Mouse (Mus musculus): Measurements from ENCODE around the gene Ttyh1. TPM values are rescaled to one million over a fixed set of nuclear protein-coding genes. Genes with fewer than 3 reads are reported as not detected.

Ttyh1 gene
- total and polyA plus RNA-seq, 2 experiments from 2014 or later = 186 to 742 TPM

- peaks cover 20% of the 10 kb centered on the region for H3K36me3 ChIP-seq (ENCODE audit: insufficient read depth, low read length)
- H3K9ac ChIP-seq (replicated peaks; ENCODE audit: low read length, poor library complexity, severe bottlenecking) = peak overlapping the region; percentile 47; the same call in 1 of the 2 replicates
- no peaks in the 10 kb centered on the region for H3K27me3 ChIP-seq (ENCODE audit: insufficient read depth, low read length)
- TF ChIP-seq CTCF (IDR thresholded peaks at IDR 0.05) = peak; percentile 73
- 2% methylated on average over 10 of the region's 10 CpGs for WGBS
- DNase-seq (ENCODE audit: low spot score) (peak; percentile 98), ATAC-seq (ENCODE audit: low FRiP score) (peak; percentile 90)
- peak overlapping the region; percentile 83 for H3K27ac ChIP-seq (ENCODE audit: low read depth, low read length)
- peaks cover 14% of the 10 kb centered on the region for H3K4me1 ChIP-seq (ENCODE audit: insufficient read depth, low read length)
- H3K4me3 ChIP-seq (ENCODE audit: low read depth, low read length) = peak overlapping the region; percentile 15
- H3K9me3 ChIP-seq (ENCODE audit: low read length) = no peaks in the 10 kb centered on the region
- H3K4me2 ChIP-seq (ENCODE audit: low read depth, low read length, poor library complexity, severe bottlenecking) = peak overlapping the region; percentile 45
Observed at GRCm38 (mm10) chr7:4124315-4124759, 5.1 kb downstream of the Ttyh1 start.

- DNase-seq (ENCODE audit: low spot score) (no peak), ATAC-seq (ENCODE audit: low FRiP score) (0 out of 2 replicates have a peak, but pooled peaks have one; percentile 0)
- H3K4me1 ChIP-seq (ENCODE audit: insufficient read depth, low read length) = peaks cover 14% of the 10 kb centered on the region
- peak overlapping the region; percentile 83 for H3K27ac ChIP-seq (ENCODE audit: low read depth, low read length)
- H3K9ac ChIP-seq (replicated peaks; ENCODE audit: low read length, poor library complexity, severe bottlenecking) = 0 out of 2 replicates have a peak overlapping the region, but pooled peaks have one; percentile 29
- no peaks in the 10 kb centered on the region for H3K27me3 ChIP-seq (ENCODE audit: insufficient read depth, low read length)
- H3K4me3 ChIP-seq (ENCODE audit: low read depth, low read length) = peak overlapping the region; percentile 15
- WGBS = 5% methylated on average over 5 of the region's 5 CpGs
- peak overlapping the region; percentile 45 for H3K4me2 ChIP-seq (ENCODE audit: low read depth, low read length, poor library complexity, severe bottlenecking)
- H3K9me3 ChIP-seq (ENCODE audit: low read length) = no peaks in the 10 kb centered on the region
- peaks cover 25% of the 10 kb centered on the region for H3K36me3 ChIP-seq (ENCODE audit: insufficient read depth, low read length)
- no peak for TF ChIP-seq CTCF (IDR thresholded peaks at IDR 0.05)
Observed at GRCm38 (mm10) chr7:4124856-4125255, 5.6 kb downstream of the Ttyh1 start.

- no peak for DNase-seq (ENCODE audit: low spot score)
- no peak for ATAC-seq (ENCODE audit: low FRiP score)
- H3K9me3 ChIP-seq (ENCODE audit: low read length) = no peaks in the 10 kb centered on the region
- no peaks in the 10 kb centered on the region for H3K27me3 ChIP-seq (ENCODE audit: insufficient read depth, low read length)
- peaks cover 14% of the 10 kb centered on the region for H3K4me1 ChIP-seq (ENCODE audit: insufficient read depth, low read length)
- peak overlapping the region; percentile 83 for H3K27ac ChIP-seq (ENCODE audit: low read depth, low read length)
- TF ChIP-seq CTCF (IDR thresholded peaks at IDR 0.05) = peak; percentile 37
- 28% methylated on average over 9 of the region's 9 CpGs for WGBS
- peaks cover 25% of the 10 kb centered on the region for H3K36me3 ChIP-seq (ENCODE audit: insufficient read depth, low read length)
- H3K9ac ChIP-seq (replicated peaks; ENCODE audit: low read length, poor library complexity, severe bottlenecking) = 0 out of 2 replicates have a peak overlapping the region, but pooled peaks have one; percentile 29
- H3K4me3 ChIP-seq (ENCODE audit: low read depth, low read length) = no peak overlapping the region
- H3K4me2 ChIP-seq (ENCODE audit: low read depth, low read length, poor library complexity, severe bottlenecking) = no peak overlapping the region
Observed at GRCm38 (mm10) chr7:4125306-4125705, 6.1 kb downstream of the Ttyh1 start.

GRCm38 (mm10) chr7:4126992-4127785, 8.0 kb downstream of the Ttyh1 start:
- H3K4me3 ChIP-seq (ENCODE audit: low read depth, low read length) = no peak overlapping the region
- ATAC-seq (ENCODE audit: low FRiP score) = no peak
- no peak for DNase-seq (ENCODE audit: low spot score)
- H3K27ac ChIP-seq (ENCODE audit: low read depth, low read length) = no peak overlapping the region
- no peak overlapping the region for H3K9ac ChIP-seq (replicated peaks; ENCODE audit: low read length, poor library complexity, severe bottlenecking)
- H3K27me3 ChIP-seq (ENCODE audit: insufficient read depth, low read length) = no peaks in the 10 kb centered on the region
- H3K4me2 ChIP-seq (ENCODE audit: low read depth, low read length, poor library complexity, severe bottlenecking) = no peak overlapping the region
- 86% methylated on average over 11 of the region's 11 CpGs for WGBS
- H3K9me3 ChIP-seq (ENCODE audit: low read length) = no peaks in the 10 kb centered on the region
- TF ChIP-seq CTCF (IDR thresholded peaks at IDR 0.05) = no peak
- peaks cover 14% of the 10 kb centered on the region for H3K4me1 ChIP-seq (ENCODE audit: insufficient read depth, low read length)
- peaks cover 29% of the 10 kb centered on the region for H3K36me3 ChIP-seq (ENCODE audit: insufficient read depth, low read length)

GRCm38 (mm10) chr7:4127894-4128293, 8.7 kb downstream of the Ttyh1 start:
- Histone ChIP-seq H3K36me3 (ENCODE audit: insufficient read depth, low read length) (peaks cover 36% of the 10 kb centered on the region), H3K9me3 (ENCODE audit: low read length) (no peaks in the 10 kb centered on the region), H3K27ac (ENCODE audit: low read depth, low read length) (no peak overlapping the region), H3K27me3 (ENCODE audit: insufficient read depth, low read length) (no peaks in the 10 kb centered on the region), H3K9ac (replicated peaks; ENCODE audit: low read length, poor library complexity, severe bottlenecking) (no peak overlapping the region), H3K4me3 (ENCODE audit: low read depth, low read length) (no peak overlapping the region), H3K4me1 (ENCODE audit: insufficient read depth, low read length) (peaks cover 10% of the 10 kb centered on the region), H3K4me2 (ENCODE audit: low read depth, low read length, poor library complexity, severe bottlenecking) (no peak overlapping the region)
- 95% methylated on average over 4 of the region's 4 CpGs for WGBS
- no peak for DNase-seq (ENCODE audit: low spot score)
- no peak for TF ChIP-seq CTCF (IDR thresholded peaks at IDR 0.05)
- no peak for ATAC-seq (ENCODE audit: low FRiP score)

- no peaks in the 10 kb centered on the region for H3K9me3 ChIP-seq (ENCODE audit: low read length)
- H3K4me2 ChIP-seq (ENCODE audit: low read depth, low read length, poor library complexity, severe bottlenecking) = no peak overlapping the region
- H3K36me3 ChIP-seq (ENCODE audit: insufficient read depth, low read length) = peaks cover 41% of the 10 kb centered on the region
- TF ChIP-seq CTCF (IDR thresholded peaks at IDR 0.05) = no peak
- DNase-seq (ENCODE audit: low spot score) (no peak), ATAC-seq (ENCODE audit: low FRiP score) (no peak)
- H3K27ac ChIP-seq (ENCODE audit: low read depth, low read length) = no peak overlapping the region; the same call in 1 of the 2 replicates
- peaks cover 4% of the 10 kb centered on the region; the same call in 1 of the 2 replicates for H3K4me1 ChIP-seq (ENCODE audit: insufficient read depth, low read length)
- no peaks in the 10 kb centered on the region for H3K27me3 ChIP-seq (ENCODE audit: insufficient read depth, low read length)
- 0 out of 2 replicates have a peak overlapping the region, but pooled peaks have one; percentile 19 for H3K9ac ChIP-seq (replicated peaks; ENCODE audit: low read length, poor library complexity, severe bottlenecking)
- H3K4me3 ChIP-seq (ENCODE audit: low read depth, low read length) = no peak overlapping the region
- WGBS = 60% methylated on average over 6 of the region's 6 CpGs
Observed at GRCm38 (mm10) chr7:4128860-4129259, 9.7 kb downstream of the Ttyh1 start.

Measured in midbrain, postnatal 0 days (tissue).